Mouse (Mus musculus): Measurements from ENCODE around the gene Nup54.

Gene Nup54

GRCm38 (mm10) chr5:92372605-92373004, 62.4 kb downstream of the Nup54 start:
- no peak for DNase-seq

GRCm38 (mm10) chr5:92371361-92371976, 63.5 kb downstream of the Nup54 start:
- no peak for DNase-seq

GRCm38 (mm10) chr5:92370891-92371290, 64.1 kb downstream of the Nup54 start:
- DNase-seq: no peak

GRCm38 (mm10) chr5:92370392-92370791, 64.6 kb downstream of the Nup54 start:
- DNase-seq: no peak

- DNase-seq: no peak
Observed at GRCm38 (mm10) chr5:92369151-92369994, 65.6 kb downstream of the Nup54 start.

- DNase-seq: no peak
Observed at GRCm38 (mm10) chr5:92368392-92368791, 66.6 kb downstream of the Nup54 start.

GRCm38 (mm10) chr5:92366565-92366964, 68.5 kb downstream of the Nup54 start:
- DNase-seq: no peak
